Mouse (Mus musculus): ENCODE data around the gene Ptger3. TPM values are rescaled to one million over a fixed set of nuclear protein-coding genes. Genes with fewer than 3 reads are reported as not detected.

The Ptger3 gene
- polyA plus RNA-seq, 1 experiment from 2014 or later: 93.7 TPM

GRCm38 (mm10) chr3:157579376-157579775 lies 12.7 kb downstream of the Ptger3 start:
- no peak for DNase-seq (ENCODE audit: low read depth, low spot score)
- H3K27me3 ChIP-seq: no peaks in the 10 kb centered on the region
- in situ Hi-C loops (cut with MboI; ENCODE audit: low pct_unique_long_range_greater_than_20kb): loop anchor here (5.0 kb wide), 1 partner anchor 138 kb away; no protein-coding TSS in a partner anchor
- ATAC-seq: peak; percentile 36
- ChIA-PET CTCF (interaction anchor here (0.8 to 1.4 kb wide), 3 partner anchors 15 to 138 kb away, joined by 3 read pairs; no protein-coding TSS in a partner anchor), POLR2A (interaction anchor here (0.6 kb wide), 1 partner anchor 134 kb away, joined by 3 read pairs; no protein-coding TSS in a partner anchor)
- no peak for TF ChIP-seq CTCF (IDR thresholded peaks at IDR 0.05)

- H3K27me3 ChIP-seq: no peaks in the 10 kb centered on the region
- no peak for TF ChIP-seq CTCF (IDR thresholded peaks at IDR 0.05)
- ChIA-PET CTCF (interaction anchor here (1.4 to 1.8 kb wide), 3 partner anchors 16 to 38 kb away, joined by 3 to 5 read pairs (median 3); no protein-coding TSS in a partner anchor), POLR2A (no interaction called here)
- ATAC-seq (no peak), DNase-seq (ENCODE audit: low read depth, low spot score) (no peak)
- in situ Hi-C loops (cut with MboI; ENCODE audit: low pct_unique_long_range_greater_than_20kb): no loop called here
Observed at GRCm38 (mm10) chr3:157580299-157580698, 13.6 kb downstream of the Ptger3 start.

- ATAC-seq (no peak), DNase-seq (ENCODE audit: low read depth, low spot score) (no peak)
- POLR2A ChIA-PET: no interaction called here
- TF ChIP-seq CTCF (IDR thresholded peaks at IDR 0.05): peak; percentile 55
- no peaks in the 10 kb centered on the region for H3K27me3 ChIP-seq
- in situ Hi-C loops (cut with MboI; ENCODE audit: low pct_unique_long_range_greater_than_20kb): no loop called here
- CTCF ChIA-PET: interaction anchor here (1.0 to 1.8 kb wide), 5 partner anchors 12 to 135 kb away, joined by 3 to 5 read pairs (median 4); no protein-coding TSS in a partner anchor
Observed at GRCm38 (mm10) chr3:157581755-157582154, 15.1 kb downstream of the Ptger3 start.

GRCm38 (mm10) chr3:157582626-157583405 lies 16.1 kb downstream of the Ptger3 start:
- TF ChIP-seq CTCF (IDR thresholded peaks at IDR 0.05): no peak
- no peak for ATAC-seq
- H3K27me3 ChIP-seq: no peaks in the 10 kb centered on the region
- POLR2A ChIA-PET: no interaction called here
- DNase-seq (ENCODE audit: low read depth, low spot score): no peak
- in situ Hi-C loops (cut with MboI; ENCODE audit: low pct_unique_long_range_greater_than_20kb): no loop called here
- CTCF ChIA-PET: interaction anchor here (1.0 to 1.5 kb wide), 2 partner anchors 11 to 134 kb away, joined by 3 to 5 read pairs; no protein-coding TSS in a partner anchor

GRCm38 (mm10) chr3:157597837-157598379 lies 31.2 kb downstream of the Ptger3 start:
- no peak for TF ChIP-seq CTCF (IDR thresholded peaks at IDR 0.05)
- DNase-seq (ENCODE audit: low read depth, low spot score) (no peak), ATAC-seq (no peak)
- no peaks in the 10 kb centered on the region for H3K27me3 ChIP-seq
- ChIA-PET CTCF (interaction anchor here (0.9 to 1.3 kb wide), 2 partner anchors 12 to 40 kb away, joined by 3 to 5 read pairs; no protein-coding TSS in a partner anchor), POLR2A (interaction anchor here (0.6 kb wide), 1 partner anchor 47 kb away, joined by 8 read pairs; no protein-coding TSS in a partner anchor)
- in situ Hi-C loops (cut with MboI; ENCODE audit: low pct_unique_long_range_greater_than_20kb): no loop called here

GRCm38 (mm10) chr3:157604684-157605410 lies 38.2 kb downstream of the Ptger3 start:
- in situ Hi-C loops (cut with MboI; ENCODE audit: low pct_unique_long_range_greater_than_20kb): no loop called here
- ATAC-seq: no peak
- TF ChIP-seq CTCF (IDR thresholded peaks at IDR 0.05): no peak
- ChIA-PET POLR2A (no interaction called here), CTCF (no interaction called here)
- H3K27me3 ChIP-seq: no peaks in the 10 kb centered on the region
- DNase-seq (ENCODE audit: low read depth, low spot score): no peak

- ChIA-PET CTCF (no interaction called here), POLR2A (no interaction called here)
- in situ Hi-C loops (cut with MboI; ENCODE audit: low pct_unique_long_range_greater_than_20kb): no loop called here
- TF ChIP-seq CTCF (IDR thresholded peaks at IDR 0.05): no peak
- no peaks in the 10 kb centered on the region for H3K27me3 ChIP-seq
- ATAC-seq (no peak), DNase-seq (ENCODE audit: low read depth, low spot score) (no peak)
Observed at GRCm38 (mm10) chr3:157605411-157605740, 38.7 kb downstream of the Ptger3 start.

- ChIA-PET CTCF (no interaction called here), POLR2A (no interaction called here)
- no peak for TF ChIP-seq CTCF (IDR thresholded peaks at IDR 0.05)
- in situ Hi-C loops (cut with MboI; ENCODE audit: low pct_unique_long_range_greater_than_20kb): no loop called here
- DNase-seq (ENCODE audit: low read depth, low spot score) (no peak), ATAC-seq (no peak)
- H3K27me3 ChIP-seq: no peaks in the 10 kb centered on the region
Observed at GRCm38 (mm10) chr3:157613542-157613941, 46.9 kb downstream of the Ptger3 start.

- ATAC-seq (no peak), DNase-seq (ENCODE audit: low read depth, low spot score) (no peak)
- in situ Hi-C loops (cut with MboI; ENCODE audit: low pct_unique_long_range_greater_than_20kb): no loop called here
- H3K27me3 ChIP-seq: no peaks in the 10 kb centered on the region
- TF ChIP-seq CTCF (IDR thresholded peaks at IDR 0.05): no peak
- POLR2A ChIA-PET: no interaction called here
- CTCF ChIA-PET: interaction anchor here (1.0 kb wide), 1 partner anchor 9 kb away, joined by 6 read pairs; no protein-coding TSS in a partner anchor
Observed at GRCm38 (mm10) chr3:157616949-157617348, 50.3 kb downstream of the Ptger3 start.

- ChIA-PET POLR2A (interaction anchor here (0.6 kb wide), 1 partner anchor 44 kb away, joined by 4 read pairs; no protein-coding TSS in a partner anchor), CTCF (interaction anchor here (2.7 kb wide), 1 partner anchor 12 kb away, joined by 15 read pairs; no protein-coding TSS in a partner anchor)
- DNase-seq (ENCODE audit: low read depth, low spot score) (no peak), ATAC-seq (no peak)
- no peaks in the 10 kb centered on the region for H3K27me3 ChIP-seq
- no peak for TF ChIP-seq CTCF (IDR thresholded peaks at IDR 0.05)
- in situ Hi-C loops (cut with MboI; ENCODE audit: low pct_unique_long_range_greater_than_20kb): no loop called here
Observed at GRCm38 (mm10) chr3:157627407-157627806, 60.7 kb downstream of the Ptger3 start.

All from Patski (cell line).